Mouse (Mus musculus) heart, postnatal 25 days (tissue): Measurements from ENCODE around the gene Col8a1. TPM values are rescaled to one million over a fixed set of nuclear protein-coding genes. Genes with fewer than 3 reads are reported as not detected.

ENCODE experiments used
- DNase-seq: peaks from one replicate; pipeline ENCODE4 v3.0.0; 2022; ENCODE audit warnings: low spot score
- intact Hi-C: fragments of 180-260 bp; cut with DNase I; formaldehyde crosslinking; loops from one replicate; pipeline ENCODE4 v1.15.1; 2025
- total RNA-seq, 2 experiments: library from RNA; stranded (reverse); gene quantifications; 2 replicates each; pipeline ENCODE4 v1.2.3; 2021

Col8a1 gene
- total RNA-seq, 2 experiments from 2014 or later, result 7.5 to 10.4 TPM

- intact Hi-C loops, result no loop called here
- no peak for DNase-seq
Measured at GRCm38 (mm10) chr16:57693906-57694522, 60.5 kb downstream of the Col8a1 start.

DNA sequence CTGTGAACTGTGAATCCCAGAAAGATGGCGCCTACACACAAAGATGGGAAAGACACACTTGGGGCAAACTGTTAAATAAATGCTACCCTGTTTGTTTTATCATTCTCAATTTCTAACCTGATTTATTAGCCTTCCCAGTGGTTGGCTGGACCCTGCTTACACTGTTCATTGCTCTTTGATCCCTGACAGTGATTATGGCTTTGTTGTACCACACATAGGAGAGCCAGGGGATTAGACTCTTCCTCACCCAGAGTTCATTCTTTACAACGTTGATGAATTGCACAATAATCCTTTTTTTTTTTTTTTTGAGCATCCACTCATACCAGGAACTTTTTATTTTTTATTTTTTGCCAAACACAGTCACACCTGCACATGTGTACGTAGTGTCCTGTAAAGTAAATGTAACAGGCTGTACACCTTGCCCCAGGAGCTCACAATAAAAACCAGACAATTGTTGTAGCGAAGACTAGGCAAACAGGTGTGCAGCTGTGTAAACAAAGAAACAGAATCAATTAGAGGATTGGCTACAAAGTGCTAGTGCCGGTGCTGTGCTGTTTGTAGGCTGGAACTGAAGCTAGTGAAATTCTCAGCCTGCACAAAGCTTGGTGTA lies 68.6 kb downstream of the Col8a1 start:
- no peak for DNase-seq
- intact Hi-C loops, result no loop called here

GRCm38 (mm10) chr16:57672251-57672650 lies 82.3 kb downstream of the Col8a1 start:
- no peak for DNase-seq
- intact Hi-C loops, result loop anchor here (5.0 to 10.0 kb wide), 2 partner anchors 53 to 80 kb away; partner anchors contain the start of gene Col8a1

- intact Hi-C loops, result loop anchor here (5.0 to 10.0 kb wide), 2 partner anchors 53 to 81 kb away; partner anchors contain the start of gene Col8a1
- no peak for DNase-seq
Measured at GRCm38 (mm10) chr16:57671637-57672036, 82.9 kb downstream of the Col8a1 start.

DNA sequence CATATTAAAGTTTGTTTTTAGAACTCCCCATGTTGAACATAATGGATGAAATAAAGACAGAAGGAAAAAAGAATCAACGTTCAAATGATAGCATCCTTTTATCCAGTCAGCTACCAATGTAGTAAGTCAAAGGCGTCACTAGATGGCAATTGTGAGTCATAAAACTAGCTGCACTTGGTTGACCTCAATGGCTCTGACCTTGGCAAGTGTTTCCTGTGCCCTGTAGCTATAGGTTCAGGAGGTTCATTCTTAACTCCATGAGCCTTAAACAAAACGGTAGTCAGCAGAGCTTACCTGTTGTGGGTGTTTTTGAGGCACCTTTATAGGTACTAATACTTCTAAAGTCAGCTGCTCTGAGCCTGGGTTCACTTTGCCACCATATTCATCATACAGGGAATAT lies 85.2 kb downstream of the Col8a1 start:
- intact Hi-C loops, result loop anchor here (1.0 to 2.0 kb wide), 2 partner anchors 35 to 612 kb away; no protein-coding TSS in a partner anchor
- DNase-seq, result no peak

DNA sequence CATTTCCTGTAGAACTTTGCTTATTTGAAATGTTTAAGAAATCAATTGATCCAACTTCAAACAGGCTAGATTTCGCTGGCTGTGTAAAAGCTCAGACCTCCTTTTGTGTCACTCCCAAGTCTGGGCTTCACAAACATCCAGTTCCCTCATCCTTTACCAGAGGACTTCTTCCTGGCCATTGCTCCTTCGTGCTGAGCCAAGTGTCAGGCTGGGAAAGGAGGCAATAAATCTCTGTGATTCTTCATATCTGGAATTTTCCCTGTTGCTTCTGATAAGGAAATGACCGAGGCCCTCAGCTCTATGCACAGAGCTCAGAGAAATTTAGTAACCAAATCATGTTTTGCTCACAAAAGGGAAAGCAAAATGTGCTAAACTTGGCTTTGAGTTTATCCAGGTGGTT lies 91.9 kb downstream of the Col8a1 start:
- intact Hi-C loops, result no loop called here
- peak; percentile 9 for DNase-seq

DNA sequence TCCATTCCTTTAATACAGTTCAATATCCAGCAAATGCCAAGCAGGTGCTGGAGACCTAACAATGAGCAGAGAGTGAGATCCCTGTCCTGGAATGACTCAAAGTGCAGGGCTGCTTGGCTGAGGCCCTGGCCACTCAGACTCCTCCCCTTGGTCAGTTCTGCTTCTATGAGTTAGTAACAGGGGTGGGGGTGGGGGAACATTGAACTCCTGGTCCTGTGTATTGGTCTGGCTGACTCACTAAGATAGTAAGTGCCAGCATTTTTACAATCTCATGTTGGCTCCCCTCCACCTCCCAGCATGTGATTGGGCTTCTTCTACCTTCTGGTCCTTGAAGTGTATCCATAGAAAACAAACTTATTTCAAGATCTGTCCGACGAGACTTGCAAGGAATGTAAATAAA lies 104.6 kb downstream of the Col8a1 start:
- DNase-seq, result no peak
- intact Hi-C loops, result no loop called here

DNA sequence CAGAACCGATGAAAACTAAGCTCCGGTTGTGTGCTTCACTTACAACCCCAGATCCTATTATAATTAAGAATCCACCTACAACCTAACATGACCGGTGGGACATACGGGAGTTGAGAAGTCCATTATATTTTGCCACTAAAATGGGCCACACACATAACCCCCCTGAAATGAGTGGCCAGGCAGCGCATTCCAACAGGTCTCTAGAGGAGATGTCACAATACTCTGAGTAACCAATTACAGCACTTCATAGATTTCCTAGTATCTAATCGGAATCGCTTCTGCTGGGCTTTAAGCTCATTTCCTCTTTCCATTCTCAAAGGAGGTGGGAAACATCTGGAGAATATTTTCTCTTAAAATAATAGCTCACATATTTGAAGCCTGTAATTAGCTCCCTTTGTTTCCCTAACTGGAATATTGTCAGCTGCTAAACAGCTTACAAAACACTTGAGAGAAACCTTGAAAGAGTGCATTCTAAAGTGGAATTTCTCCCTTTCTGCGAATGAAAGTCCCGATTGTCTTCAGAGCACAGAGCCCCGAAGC lies 113.1 kb downstream of the Col8a1 start:
- intact Hi-C loops, result loop anchor here (5.0 kb wide), 1 partner anchor 211 kb away; no protein-coding TSS in a partner anchor

GRCm38 (mm10) chr16:57634766-57635165 lies 119.8 kb downstream of the Col8a1 start:
- DNase-seq, result no peak
- intact Hi-C loops, result loop anchor here (1.0 to 2.0 kb wide), 2 partner anchors 34 to 647 kb away; no protein-coding TSS in a partner anchor

More for the DNA sequence above, 113.1 kb downstream of the Col8a1 start:
- no peak for DNase-seq

- peak; percentile 20 for DNase-seq
- intact Hi-C loops, result loop anchor here (1.0 to 2.0 kb wide), 2 partner anchors 35 to 647 kb away; no protein-coding TSS in a partner anchor
Measured at GRCm38 (mm10) chr16:57634191-57634590, 120.3 kb downstream of the Col8a1 start.

DNA sequence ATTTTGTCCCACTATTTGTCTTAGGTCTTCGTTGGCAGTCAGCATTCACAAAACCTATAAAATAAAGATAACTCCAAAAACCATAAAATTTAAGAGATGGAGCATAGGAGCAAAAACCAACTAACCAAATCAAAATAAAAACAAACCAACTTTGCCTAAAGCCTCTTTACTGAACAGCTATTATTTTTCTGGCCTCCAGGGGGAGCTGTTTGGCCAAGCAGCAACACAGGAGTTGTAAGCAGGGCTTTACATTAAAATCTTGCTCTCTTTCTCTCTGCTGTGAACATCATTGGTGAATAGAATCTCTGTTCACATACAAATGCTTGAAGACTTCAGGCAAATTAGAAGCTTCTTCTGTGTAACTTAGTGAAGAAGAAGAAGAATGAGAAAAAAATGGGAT lies 142.8 kb downstream of the Col8a1 start:
- intact Hi-C loops, result no loop called here

GRCm38 (mm10) chr16:57606444-57607227 lies 147.9 kb downstream of the Col8a1 start, which contains the start of gene Cmss1:
Gene Cmss1 (minus strand): TSS chr16:57606864.
- intact Hi-C loops, result no loop called here
- peak; percentile 51 for DNase-seq

More for the DNA sequence above, 142.8 kb downstream of the Col8a1 start:
- no peak for DNase-seq

DNA sequence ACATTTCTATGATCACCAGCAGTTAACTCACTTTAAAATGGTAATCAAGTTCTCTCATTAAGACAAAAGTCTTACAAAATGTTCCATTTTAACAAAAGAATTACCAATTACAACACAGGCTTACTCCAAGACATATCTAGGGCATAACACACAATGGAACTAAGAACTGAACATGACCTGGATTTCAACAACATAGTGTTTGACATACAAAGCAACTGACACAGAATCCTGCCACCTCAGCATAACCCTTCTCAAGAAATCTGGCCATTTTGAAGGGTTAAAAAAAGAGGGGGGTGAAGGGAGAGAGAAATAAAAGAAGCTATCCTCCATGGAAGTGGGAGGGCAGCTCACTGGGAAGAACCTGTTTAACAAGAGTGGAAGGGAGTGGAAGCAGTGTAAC lies 153.5 kb downstream of the Col8a1 start:
- intact Hi-C loops, result no loop called here
- no peak for DNase-seq

GRCm38 (mm10) chr16:57597295-57597957 lies 157.1 kb downstream of the Col8a1 start:
- intact Hi-C loops, result no loop called here
- no peak for DNase-seq

DNA sequence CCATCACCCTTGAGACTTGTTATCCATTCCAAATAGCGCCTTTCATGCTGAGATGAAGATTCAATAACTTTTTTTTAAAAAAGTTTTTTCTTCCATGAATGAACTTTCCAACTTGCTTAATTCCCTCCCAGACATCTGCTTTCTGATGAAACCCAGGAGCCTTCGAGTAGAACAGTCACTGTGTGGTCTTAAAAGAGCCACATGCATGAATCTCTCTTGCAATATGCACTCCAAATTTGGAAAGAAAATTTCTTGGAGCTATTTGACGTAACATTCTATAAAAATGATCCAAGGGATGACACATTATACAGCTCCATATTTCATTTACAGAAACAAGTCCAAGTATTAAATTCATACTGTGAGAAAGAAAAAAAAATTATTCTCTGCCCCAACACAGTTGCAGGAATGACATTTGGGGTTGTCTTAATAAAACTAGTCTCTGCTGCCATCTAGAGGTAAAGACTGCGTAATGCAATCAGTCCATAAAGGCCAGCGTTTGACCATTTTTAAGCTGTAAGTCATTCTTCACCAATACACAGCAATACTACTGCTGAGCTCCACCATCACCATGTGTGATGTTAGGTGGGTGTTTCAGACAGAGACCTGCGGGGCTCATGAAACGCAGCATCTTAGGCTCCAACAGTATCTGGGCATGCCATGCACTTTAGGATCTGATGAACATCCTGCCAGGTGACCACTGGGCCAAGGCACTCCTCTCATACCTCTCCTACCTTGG lies 160.9 kb downstream of the Col8a1 start:
- intact Hi-C loops, result loop anchor here (5.0 kb wide), 1 partner anchor 351 kb away; no protein-coding TSS in a partner anchor
- no peak for DNase-seq

- no peak for DNase-seq
Measured at GRCm38 (mm10) chr16:57585201-57585600, 169.3 kb downstream of the Col8a1 start.

GRCm38 (mm10) chr16:57582008-57582407 lies 172.5 kb downstream of the Col8a1 start:
- DNase-seq, result peak; percentile 21
- intact Hi-C loops, result loop anchor here (5.0 kb wide), 2 partner anchors 95 to 165 kb away; no protein-coding TSS in a partner anchor

More at GRCm38 (mm10) chr16:57585201-57585600, 169.3 kb downstream of the Col8a1 start:
- intact Hi-C loops, result no loop called here

DNA sequence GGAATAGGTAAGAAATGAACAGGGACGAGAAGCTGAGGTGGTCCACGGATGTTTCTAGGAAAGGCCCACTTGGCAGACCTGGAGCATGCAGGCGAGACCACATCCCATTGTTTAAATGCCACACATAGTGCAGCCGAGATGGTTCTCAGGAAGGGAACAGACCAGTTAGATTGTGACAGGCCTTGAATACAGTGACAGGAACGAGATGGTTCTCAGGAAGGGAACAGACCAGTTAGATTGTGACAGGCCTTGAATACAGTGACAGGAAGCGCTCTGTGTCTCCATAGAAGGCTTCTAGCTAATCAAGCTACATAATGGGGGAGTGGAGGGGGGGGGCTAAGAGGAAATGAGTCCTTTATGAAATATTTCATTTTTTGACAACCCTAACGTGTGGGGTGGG lies 174.5 kb downstream of the Col8a1 start:
- intact Hi-C loops, result loop anchor here (5.0 kb wide), 2 partner anchors 93 to 163 kb away; no protein-coding TSS in a partner anchor
- no peak for DNase-seq

DNA sequence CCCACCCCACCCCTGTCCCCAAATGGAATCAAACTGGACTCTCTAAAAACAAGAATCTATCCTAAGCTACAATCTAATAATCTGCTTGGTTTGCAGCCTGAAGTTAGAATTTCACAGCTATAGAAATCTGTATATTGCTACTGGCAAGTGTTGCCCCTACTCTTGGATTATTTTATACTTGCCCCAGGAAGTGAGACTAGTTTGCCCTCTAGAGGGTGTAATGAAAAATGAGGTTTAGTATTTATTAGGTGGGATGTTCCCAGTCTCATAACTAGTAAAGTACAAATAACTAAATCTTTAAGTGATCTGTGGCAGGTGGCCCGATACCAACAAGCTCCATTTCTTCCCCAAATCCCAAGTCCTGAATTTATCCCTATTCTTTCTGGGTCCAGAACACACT lies 177.0 kb downstream of the Col8a1 start:
- intact Hi-C loops, result loop anchor here (5.0 kb wide), 1 partner anchor 180 kb away; no protein-coding TSS in a partner anchor
- DNase-seq, result no peak
